Mouse (Mus musculus) G1E (cell line): Measurements from ENCODE around the gene Plbd2.

Experiments
- CTCF ChIP-seq: IDR thresholded peaks from 2 replicates; pipeline ENCODE4 v1.5.1; 2012; ENCODE audit warnings: low read depth, low read length, inconsistent platforms, mixed read lengths
- POLR2AphosphoS5 ChIP-seq: IDR thresholded peaks from 2 replicates; pipeline ENCODE4 v1.6.1; 2012; ENCODE audit warnings: low read depth, low read length, inconsistent platforms; ENCODE audit not compliant: insufficient replicate concordance
- TAL1 ChIP-seq: conservative IDR thresholded peaks from 2 replicates; pipeline ENCODE4 v1.6.1; 2012; ENCODE audit warnings: low read depth, low read length, inconsistent platforms, mixed read lengths

GRCm38 (mm10) chr5:120435731-120436501 lies 67.5 kb downstream of the Plbd2 start:
- TF ChIP-seq POLR2AphosphoS5: no peak
- no peak for TF ChIP-seq CTCF
- no peak for TF ChIP-seq TAL1
